Mouse (Mus musculus): ENCODE measurements around the gene Gm17509. TPM values are rescaled to one million over a fixed set of nuclear protein-coding genes. Genes with fewer than 3 reads are reported as not detected.
"Not testable (repeated sequence)": the region's sequence is repeated elsewhere in the genome, so short reads cannot be mapped to it uniquely, and the experiment has no call there.

Gm17509 gene
- total RNA-seq, 2 experiments from 2014 or later: 0.94 to 2.1 TPM

DNA sequence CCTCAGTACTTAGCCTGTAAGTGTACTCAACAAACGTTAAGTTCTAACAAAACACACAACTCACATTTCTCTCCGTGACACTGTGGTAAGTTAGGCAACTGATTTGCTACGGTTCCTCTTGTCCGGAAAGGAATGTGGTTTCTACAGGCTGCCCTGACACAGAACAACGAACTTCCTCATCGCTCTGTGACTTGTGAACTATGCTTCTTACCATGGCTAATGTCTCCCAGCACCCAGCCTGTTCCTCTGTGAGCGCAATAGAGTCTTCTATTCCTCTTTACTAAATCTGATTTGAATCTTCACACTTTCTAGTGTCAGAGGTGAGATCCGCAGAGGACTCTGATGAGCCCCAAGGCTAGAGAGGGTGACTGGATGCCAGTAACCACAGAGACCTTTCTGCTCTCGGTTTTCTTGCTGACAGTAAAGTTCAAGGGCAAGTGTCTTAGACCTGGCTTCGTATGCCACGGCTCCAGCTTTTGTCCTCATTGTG, 9.4 kb downstream of the Gm17509 start:
- DNase-seq (ENCODE audit: extremely low spot score in 1 of 2, low spot score in 1 of 2): no peak

DNA sequence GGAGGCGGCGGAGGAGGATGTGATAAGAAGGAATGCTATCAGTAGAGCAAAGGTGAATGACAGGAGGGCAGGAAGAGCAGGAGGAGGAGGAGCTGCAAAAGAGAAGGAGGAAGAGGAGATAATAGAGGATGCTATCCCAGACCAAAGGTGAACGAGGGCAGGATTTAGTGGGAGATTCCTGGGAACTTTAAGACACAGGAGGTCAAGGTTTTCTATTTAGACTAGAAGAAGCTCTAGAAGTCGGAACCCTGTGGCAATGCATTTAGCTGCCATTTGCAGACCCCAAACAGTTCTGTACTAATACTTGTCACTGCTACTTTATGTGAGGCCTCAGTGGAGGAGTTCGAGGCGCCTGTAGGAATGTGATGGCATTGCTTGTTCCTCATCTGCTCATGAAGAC, 12.6 kb downstream of the Gm17509 start, which contains the start of gene Emb:
Emb (plus strand) TSS at position 301 of the 400 bp plus-strand sequence.
- no peak for DNase-seq (ENCODE audit: extremely low spot score in 1 of 2, low spot score in 1 of 2)

DNA sequence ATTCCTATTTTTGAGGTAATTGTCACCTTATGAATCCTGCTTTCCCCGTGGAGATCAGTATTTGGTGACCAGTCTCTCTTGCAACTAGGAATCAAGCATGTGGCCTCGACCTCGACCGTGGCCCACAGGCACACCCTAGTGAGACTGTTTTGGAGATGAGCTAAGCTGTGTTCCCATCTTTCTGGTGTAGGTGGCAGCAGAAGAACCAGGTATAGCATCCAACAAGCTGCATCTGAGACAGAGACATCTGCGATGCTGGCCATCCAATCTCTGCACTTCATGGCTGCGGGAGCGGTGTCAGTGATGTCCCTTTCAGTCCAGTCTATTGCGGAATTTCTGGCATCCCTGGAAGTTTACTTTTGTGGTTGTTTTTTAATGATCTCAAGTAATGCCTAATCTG, 14.8 kb downstream of the Gm17509 start:
- no peak for DNase-seq (ENCODE audit: extremely low spot score in 1 of 2, low spot score in 1 of 2)

DNA sequence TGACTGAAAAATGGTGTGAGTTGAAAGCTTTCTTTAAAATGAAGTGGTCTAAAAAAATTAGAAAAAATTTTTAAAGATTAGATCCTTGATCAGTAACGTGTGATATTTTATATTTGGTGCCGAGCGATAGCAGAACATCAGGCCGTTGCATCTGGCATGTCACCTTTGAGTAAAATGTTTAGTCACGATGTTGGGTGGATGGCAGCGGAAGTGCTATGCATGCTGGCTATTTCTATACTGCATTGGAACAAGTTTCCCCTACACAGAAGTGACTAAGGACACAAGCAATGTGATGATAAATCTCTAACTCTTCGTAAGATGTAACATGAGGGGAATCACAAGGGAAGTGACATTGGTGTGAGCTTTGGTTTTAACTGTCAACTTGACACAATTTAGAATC, 16.2 kb downstream of the Gm17509 start:
- DNase-seq (ENCODE audit: extremely low spot score in 1 of 2, low spot score in 1 of 2): no peak

DNA sequence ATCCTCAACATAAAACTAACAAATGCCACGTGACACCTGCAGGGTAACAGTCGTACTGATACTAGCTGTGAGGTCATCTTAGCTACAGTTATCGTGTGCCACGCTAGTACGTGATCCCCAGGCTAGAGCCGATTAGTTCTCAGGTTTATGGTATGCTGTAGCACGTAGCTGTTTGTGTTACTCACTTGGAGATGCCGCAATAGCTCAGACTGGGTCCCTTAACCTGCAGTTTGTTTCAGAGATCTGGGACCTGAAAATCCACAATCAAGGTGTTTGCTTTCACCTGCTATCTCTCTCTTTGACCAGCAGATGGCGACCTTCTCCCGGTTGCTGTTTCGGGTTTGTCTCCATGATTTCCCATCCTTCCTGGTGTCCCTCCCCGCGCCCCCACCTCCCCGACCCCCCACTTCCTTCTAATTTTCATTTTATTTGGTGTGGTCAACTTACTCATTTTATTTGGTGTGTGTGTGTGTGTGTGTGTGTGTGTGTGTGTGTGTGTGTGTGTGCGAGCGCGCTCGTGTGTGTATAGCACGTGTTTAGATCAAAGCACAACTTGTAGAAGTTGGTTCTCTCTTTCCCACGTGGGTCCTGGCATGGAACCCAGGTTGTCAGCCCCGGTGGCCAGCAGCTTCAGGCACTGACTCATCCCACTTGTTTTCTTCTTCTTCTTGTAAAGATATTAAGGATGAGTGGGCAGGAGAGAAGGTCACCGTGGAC, 18.0 kb downstream of the Gm17509 start:
- DNase-seq (ENCODE audit: extremely low spot score in 1 of 2, low spot score in 1 of 2): peak; percentile 22 to 45

DNA sequence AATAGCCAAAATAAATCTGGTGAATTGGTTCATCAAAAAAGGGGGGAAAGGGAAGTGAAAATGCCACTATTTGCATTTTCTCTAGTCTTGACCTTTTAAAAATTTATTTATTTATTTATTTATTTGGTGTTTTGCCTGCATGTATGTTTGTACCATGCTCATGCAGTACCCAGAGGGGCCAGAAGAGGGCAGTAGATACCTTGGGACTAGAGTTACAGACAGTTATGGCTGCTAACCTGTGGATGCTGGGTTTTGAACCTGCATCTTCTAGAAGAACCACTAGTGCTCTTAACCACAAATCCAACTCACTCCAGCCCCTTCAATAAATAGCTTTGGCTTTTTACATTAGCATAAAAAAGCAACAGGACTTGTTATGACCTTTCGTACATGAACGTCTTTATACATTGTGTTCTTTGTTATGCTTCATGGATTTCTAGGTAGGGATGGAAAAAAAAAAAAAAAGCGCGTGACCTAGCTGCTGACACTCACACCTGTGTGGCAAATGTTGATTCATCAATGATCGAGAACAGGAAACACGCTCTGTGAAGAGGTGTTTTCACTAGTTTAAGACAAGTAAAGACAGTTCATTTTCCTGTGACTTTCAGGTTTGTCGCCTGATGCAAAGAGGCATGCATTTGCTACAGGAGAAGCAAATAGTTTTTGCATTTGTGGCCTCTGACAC, 22.3 kb downstream of the Gm17509 start:
- peak; percentile 51 to 81 for DNase-seq (ENCODE audit: extremely low spot score in 1 of 2, low spot score in 1 of 2)

DNA sequence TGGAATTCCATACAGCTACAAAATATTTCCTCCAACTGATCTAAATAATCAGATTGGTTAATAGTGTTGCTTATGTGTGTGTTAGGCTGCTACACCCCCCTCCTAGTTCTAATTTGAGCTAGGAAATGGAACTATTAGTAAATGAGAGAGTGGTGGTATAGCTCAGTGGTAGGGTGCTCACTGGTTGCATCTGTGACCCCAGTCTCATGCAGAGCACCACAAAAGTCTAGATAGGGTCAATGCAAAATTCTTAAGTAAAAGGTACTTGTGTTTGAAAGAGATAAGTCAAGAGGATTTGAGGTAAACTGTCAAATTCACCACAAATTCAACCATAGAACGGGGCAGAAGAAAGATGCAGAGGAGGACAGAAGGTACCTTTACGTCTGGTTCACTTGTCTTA, 23.2 kb downstream of the Gm17509 start:
- DNase-seq (ENCODE audit: extremely low spot score in 1 of 2, low spot score in 1 of 2): no peak

DNA sequence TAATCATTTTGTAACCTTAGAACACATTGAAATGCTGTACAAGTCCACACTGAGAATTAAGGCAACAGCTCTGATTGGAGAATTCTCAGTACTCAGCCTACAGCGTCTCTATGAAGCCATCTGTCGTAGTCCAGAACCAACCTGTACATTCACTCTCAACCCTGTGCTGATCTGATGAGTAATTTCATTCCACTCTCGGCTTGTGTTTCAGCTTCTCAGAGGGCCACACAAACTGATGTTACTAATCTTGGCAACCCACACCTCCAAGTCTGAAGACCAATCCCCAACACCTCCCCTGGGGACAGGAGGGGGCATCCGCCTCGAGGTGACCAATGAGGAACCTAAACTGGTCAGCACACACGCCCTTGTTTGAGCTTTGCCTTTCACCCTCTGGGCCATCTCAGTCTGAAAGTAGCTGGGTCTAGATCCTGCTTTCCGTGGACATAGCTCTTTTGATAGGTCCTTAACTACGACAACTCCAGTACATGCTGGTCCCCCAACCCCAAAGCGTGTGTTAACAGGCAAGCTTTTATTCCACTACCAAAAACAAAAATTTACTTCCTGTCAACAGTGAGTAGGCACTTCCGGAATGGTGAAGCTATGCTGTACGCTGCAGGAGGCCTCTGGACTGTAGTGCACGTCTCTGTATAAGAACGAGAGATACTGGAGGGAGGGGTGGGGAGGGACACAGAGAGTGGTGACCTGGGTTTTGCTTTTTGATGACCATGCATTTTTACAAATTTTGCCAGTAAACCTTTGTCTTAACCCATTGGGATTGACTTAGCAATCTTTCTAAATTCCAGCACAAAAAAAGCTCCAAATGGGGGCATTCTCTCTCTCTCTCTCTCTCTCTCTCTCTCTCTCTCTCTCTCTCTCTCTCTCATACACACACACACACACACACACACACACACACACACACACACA, 25.0 kb downstream of the Gm17509 start:
- DNase-seq (ENCODE audit: extremely low spot score in 1 of 2, low spot score in 1 of 2): no peak

DNA sequence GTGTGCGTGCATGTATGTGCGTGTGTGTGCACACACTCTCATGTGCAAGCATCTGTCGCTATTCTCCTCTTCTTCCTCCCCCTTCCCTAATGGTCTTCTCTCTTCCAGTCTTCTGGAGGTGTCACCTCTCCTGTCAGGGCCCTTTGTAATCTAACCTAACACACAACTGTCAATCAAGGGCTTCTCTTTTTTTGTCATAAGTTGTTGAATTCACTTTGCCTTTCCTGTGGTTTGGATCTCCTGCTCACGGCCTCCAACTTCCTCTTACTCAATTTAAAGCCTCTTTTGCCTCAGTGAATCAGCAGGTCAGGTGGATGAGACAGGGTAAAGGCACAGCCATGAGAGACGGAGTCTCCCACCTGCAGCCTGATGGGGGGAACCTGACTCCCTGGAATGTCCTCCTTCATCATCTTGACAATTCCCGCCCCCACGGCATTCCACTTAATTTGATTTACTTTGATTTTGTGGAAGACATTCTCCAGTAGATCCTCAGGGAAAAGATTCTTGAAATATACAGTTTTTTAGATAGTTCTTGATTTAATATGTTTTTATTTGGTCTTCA, 27.4 kb downstream of the Gm17509 start:
- DNase-seq (ENCODE audit: extremely low spot score in 1 of 2, low spot score in 1 of 2): no peak

DNA sequence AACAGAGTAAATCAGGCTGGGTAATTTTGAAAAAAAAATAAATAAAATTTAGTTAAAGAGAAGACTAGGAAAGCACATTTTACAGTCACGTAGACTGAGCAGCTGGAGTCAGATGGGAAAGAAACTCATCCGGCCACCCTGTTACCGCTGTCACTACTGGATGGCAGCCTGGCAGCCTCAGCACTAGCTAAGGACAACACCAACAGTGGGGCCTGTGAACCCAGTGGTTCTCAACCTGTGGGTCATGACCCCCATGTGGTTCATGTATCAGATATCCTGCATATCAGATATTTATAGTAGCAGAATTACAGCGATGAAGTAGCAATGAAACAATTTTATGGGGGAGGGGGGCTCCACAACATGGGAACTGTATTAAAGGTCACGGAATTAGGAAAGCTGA, 28.7 kb downstream of the Gm17509 start:
- DNase-seq (ENCODE audit: extremely low spot score in 1 of 2, low spot score in 1 of 2): no peak

DNA sequence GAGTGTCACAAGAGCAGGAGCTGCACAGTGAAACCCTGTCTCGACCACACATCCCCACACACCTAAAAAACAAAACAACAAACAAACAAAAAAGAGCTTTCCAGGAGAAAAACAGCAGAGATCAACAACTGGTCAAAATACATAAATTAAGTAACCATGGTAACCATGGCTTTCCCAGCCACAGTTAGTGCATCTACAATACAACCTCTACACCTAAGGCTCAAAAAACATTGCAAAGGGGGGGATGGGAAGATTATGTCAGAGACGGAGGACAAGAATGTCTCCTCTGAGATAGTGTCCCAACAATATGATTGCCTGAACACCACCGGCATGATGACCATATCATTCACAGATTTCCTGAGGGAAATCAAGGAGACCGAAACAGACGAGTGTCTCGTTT, 35.5 kb downstream of the Gm17509 start:
- DNase-seq (ENCODE audit: extremely low spot score in 1 of 2, low spot score in 1 of 2): no peak

DNA sequence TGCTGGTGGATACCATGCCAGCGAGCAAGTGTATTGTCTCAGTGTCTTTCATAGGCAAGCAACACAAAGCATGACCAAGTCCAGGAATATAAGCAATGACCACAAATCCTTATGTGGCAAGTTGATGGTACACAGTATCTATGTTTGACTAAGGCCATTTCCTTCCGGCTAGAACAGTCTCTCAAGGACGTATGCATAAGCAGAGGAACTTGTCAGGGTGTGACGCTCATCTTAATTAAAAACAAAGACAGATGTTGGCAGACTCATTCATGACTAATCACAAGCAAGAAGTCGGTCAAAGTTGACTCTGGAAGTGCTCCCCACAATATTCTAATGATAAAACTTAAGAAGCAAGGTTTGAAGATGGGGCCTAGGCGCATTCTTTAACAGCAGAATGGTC, 37.6 kb downstream of the Gm17509 start:
- DNase-seq (ENCODE audit: extremely low spot score in 1 of 2, low spot score in 1 of 2): no peak

DNA sequence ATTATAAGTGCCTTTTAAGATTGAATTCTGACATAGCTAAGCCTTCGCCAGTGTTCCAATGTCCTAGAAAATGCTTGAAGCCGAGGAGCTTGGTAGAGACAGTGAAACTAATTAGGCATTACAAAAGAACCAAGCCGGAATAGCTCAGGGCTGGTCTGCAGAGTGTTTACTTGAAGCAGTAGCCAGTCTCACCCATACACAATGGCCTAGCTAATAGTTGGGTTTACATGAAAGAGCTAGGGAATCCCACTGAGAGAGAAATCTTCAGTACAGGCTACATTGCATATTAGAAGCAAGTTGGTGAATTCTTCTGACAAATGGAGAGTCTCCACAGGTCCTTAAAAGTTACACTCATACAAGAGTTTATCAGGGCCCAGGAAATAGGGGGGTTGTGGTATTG, 40.0 kb downstream of the Gm17509 start:
- not testable (repeated sequence) for DNase-seq (ENCODE audit: extremely low spot score in 1 of 2, low spot score in 1 of 2)

Other genes with a start within 250 kb of the Gm17509 start
- 10 to 100 TPM; 36.3 to 44.1 TPM for gene Parp8, start 195.5 kb downstream of the Gm17509 start, total RNA-seq (2021)
- 10 to 100 TPM; 29.8 to 31.2 TPM for gene Emb, start 12.5 kb downstream of the Gm17509 start, total RNA-seq (2021)